Mouse (Mus musculus) thymus, postnatal 0 days (tissue): Measurements from ENCODE around the gene Syn3. TPM values are rescaled to one million over a fixed set of nuclear protein-coding genes. Genes with fewer than 3 reads are reported as not detected.

Experiments
- DNase-seq: peaks from one replicate; pipeline ENCODE4 v3.0.0-alpha.2; 2015; ENCODE audit warnings: low spot score
- polyA plus RNA-seq: library from polyadenylated mRNA; unstranded; fragments of >200 nt; fragmentation: Nextera tagmentation; extraction: Ambion mirVana; gene quantifications from 2 replicates; pipeline ENCODE4 v1.2.1, GENCODE M21; 2015

The Syn3 gene
- polyA plus RNA-seq, 1 experiment from 2014 or later, result 0.98 TPM

DNA sequence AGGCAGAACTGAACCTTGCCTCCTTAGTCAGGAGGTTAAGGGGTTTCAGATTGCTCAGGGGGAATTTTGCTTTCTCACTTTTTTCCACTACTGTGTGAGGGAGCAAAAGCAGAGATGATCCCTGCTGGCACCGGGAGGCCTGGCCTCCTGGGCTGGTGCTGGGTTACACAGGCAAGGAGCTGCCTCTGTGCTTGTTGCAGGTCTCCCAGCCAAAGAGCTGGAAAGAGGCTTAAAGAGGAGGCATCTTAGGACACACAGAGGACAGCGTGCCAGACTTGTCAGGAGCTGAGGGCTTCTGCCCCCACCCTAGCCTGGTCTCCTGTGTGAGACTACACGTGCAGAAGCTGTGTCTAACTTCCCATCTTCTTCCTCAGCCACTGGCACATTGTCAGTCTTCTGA, 183.2 kb downstream of the Syn3 start:
- no peak for DNase-seq

DNA sequence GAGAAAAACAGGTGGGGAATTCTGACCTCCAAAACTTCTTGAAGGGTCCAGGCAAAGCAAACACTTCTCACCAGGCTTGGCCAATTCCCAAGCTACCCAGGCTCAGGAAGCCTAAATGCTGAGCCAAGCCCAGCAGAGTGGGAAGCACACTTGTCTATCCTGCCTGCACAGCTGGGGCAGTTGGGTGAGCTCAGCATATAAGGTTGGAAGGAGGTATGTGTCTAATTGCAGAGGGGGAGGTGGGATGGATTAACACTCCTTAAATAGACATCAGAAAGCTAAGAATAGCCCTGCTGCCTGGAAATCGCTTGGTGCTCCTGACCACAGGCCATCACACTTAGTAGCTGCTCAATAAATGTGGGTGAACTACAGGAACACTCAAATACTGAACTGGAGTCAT, 185.2 kb downstream of the Syn3 start:
- DNase-seq, result no peak

DNA sequence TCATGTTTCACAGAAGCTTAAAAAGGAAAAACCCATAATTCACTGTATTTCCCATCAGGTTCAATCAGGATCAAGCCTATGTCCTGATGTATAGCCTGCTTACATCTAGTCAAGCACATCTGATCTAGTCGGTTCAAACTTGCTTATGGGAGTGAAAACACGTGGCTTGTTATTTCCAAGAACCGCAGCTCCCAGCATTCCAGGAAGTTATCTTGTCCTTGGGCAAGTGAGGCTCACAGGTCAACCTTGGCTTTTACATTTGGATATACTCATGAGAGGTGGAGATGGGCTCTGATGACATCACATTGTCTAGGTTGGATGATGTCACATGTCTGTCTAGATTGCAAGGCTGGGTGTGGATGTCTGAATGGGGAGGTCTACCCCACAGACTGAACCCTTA, 185.7 kb downstream of the Syn3 start:
- DNase-seq, result no peak

DNA sequence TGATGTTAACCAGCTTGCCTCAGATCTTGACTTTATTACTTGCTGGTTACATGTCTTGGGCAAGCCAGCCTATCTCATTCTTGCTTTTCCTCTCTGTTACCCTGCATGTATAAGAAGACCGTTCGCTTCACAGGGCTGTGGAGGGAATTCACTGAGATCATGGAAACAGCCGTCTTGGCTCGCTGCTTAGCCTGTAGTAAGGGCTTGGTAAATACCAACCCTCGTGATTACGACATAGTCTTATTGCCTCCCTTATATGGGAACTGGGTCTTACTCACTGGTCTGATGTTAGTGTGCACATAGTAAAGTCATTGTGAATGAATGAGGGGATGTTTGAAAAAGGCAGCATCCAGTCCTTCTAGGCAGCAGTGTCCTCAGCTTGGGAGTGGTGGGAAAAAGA, 188.2 kb downstream of the Syn3 start:
- DNase-seq, result no peak

DNA sequence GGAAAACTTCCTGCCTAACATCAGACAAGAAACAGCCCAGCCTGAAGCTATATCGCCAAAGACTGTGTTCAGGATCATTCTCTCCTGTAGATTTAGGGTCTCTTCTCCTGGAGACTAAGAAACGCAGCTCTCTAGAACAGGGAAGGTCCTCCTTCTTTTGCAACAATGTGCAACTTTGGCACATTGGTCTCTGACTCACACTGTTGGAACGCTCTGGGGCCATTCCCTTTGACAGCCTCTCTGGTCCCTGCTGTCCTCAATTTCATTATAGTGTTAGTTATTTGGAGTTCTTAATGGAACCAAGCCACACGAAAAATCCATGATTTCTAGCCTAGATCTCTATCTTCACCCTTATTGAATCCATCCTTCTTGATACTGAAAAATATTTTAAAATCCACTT, 191.5 kb downstream of the Syn3 start:
- no peak for DNase-seq

DNA sequence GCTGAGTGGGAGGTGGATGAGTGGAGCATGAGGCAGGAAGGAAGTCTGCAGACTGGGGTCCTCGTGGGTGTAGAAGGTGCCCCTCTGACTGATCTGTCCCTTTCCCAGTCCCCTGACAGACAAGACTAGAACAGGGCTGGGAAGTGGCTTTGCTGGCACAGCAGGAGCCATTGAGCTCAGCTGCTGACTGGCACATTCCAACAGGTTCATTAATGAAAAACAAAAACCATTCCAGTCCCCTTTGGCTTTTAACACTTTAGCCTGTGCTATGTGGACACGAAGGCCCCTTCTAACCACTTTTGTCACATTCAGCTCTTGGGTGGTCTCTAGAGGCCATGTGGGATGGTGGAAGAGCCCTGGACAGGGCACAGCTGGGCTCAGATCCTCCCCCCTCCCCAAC, 194.1 kb downstream of the Syn3 start:
- no peak for DNase-seq

DNA sequence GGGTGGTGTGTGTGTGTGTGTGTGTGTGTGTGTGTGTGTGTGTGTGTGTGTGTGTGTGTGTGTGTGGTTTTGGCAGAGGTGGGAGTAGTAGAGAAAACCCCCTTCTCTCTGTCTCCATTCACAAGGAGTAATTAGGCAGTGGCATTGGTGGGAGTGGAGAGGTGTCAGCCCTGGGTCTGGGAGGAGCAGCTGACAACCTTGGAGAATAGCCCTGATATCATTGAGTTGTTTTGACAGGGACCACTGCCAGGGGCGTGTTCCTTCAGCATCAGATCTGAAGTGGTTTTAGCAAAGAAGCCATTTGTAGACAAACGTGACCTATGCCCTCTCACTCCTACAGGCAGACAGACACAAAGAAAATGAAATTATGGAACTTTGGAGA, 195.2 kb downstream of the Syn3 start:
- DNase-seq, result no peak

DNA sequence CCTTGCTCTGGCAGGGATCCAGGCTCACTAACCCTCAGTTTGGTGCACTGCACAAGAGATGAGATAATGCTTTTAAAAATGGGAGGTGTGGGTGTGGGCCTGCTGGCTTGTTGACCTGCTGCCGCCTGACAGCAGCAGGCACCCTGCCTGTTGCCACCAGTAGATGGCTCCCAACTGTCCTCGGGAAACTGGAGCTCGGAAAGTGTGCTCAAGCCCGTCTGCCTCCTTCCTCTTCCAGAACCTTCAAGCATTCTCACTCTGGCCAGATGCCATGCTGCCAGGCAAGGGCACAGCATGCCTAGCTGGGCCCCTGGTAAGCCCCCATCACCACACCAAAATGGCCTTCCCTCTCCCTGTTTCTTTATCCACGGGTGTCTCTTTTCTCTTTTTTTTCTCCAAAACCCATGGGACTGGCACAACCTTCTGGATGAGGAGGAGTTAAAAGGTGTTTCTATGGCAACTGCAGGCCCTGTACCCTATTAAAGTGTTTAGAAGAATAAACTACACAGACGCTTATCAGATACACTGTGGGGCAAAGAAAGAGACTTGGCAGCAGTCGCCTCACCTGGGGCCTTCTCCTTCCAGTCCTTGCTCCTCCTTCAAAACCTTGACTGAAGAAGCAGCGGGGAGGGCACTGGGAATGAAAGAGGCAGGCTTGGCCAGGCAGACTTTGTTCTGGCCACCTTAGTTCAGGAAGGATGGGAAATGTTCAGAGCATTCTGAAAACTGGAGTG, 195.8 kb downstream of the Syn3 start:
- DNase-seq, result peak; percentile 13

DNA sequence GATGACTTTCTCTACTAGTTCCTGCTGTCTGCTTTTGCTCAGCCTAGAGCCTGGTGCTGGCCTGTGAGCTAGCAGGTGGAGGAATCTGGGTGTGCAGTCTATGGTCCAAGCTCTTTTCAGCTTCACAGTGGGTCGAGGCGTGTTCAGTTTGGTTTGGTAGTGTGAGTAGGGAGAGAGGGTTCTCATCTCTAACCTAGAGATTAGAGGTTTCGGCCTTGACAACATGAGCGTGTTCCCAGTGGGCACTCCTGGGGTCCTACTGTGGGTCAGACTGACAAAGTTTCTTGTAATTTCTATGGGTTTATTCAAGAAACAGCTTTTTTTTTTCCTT, 196.4 kb downstream of the Syn3 start:
- DNase-seq, result no peak

DNA sequence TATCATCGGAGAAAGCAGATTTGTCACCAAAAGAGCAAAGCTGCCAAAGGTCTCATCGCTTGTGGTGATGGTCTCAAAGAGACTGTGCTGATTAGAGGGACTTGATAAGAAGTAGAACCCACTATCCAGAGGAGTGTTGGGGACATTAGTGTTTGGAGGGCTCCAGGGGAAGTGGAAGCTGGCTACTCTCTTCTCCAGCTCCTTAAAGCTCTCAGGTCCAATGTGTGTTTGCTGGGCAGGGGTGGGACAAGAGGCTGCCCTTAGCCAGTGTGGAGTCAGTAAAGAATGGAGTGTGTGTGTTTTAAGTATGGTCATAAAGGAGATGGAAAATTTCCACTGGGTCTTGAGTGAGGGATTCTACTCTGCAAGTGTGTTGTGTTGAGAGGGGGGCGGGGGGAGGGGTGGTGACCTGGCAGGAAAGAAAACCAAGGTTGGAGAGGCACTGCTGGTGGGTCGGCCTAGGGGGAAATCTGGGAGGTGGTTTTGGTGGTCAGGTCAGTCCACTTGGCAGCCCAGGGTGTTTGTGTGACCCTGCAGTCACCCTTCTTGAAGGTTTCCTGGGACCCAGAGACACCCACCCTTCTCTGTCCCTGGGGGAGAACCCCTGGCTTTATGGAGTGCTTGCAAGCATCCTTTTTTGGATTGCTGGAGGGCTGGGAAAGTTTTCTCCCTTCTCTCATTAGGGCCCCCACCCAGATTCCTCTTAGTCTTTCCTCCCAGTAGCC, 196.9 kb downstream of the Syn3 start:
- no peak for DNase-seq

DNA sequence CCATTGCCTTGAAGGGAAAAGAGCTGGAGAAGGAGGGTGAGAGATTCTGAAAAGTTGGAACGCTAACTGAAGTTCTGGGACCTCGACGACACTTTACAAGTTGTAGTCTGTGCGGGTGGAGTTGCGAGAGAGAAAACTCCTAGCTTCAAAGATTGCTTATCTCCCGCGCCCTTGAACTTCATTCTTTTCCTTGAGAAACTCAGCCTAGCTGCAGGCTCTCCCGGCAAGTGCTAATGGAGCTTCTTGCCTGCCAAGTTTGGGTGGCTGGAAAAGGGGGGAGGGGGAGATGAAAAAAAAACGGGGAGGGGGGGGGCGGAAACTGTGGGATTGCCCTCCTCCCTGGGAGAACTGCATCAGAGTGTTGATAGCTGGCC, 197.6 kb downstream of the Syn3 start:
- DNase-seq, result no peak

DNA sequence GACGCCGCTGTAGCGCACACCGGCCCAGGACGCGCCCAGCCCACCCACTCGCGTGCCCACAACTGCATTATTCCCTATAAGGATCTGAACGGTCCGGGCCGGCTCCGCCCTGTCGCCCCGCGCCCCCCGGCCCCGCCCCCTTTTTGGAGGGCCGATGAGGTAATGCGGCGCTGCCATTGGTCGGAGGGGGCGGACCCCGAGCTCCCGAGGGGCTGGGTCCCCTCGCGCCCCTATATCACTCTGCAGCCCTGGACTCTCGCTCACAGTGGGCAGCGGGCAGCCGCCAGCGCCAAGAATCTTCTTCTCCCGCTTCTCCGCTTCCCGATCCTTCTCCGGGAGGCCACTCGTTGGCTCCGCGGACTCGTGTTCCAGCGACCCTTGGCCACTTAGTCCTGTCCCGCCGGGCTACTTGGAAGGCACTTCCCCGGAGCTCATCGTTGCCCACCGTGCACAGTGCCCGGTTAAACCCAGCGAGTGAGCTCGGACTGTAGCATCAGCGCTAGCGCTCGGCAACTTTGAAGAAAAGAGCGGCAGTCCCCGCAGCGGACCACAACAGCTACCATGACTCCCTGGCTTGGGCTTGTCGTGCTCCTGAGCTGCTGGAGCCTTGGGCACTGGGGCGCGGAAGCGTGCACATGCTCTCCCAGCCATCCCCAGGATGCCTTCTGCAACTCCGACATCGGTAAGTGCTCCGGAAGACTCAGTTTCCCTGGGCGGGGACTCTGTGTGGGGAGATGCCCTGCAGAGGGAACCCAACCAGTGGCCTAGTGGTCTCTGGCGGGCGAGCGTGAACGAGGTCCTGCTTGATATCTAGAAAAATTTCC, 198.2 kb downstream of the Syn3 start, which contains the start of gene Timp3:
Gene Timp3 (plus strand): TSS at position 80 of the 824 bp plus-strand sequence.
- no peak for DNase-seq

DNA sequence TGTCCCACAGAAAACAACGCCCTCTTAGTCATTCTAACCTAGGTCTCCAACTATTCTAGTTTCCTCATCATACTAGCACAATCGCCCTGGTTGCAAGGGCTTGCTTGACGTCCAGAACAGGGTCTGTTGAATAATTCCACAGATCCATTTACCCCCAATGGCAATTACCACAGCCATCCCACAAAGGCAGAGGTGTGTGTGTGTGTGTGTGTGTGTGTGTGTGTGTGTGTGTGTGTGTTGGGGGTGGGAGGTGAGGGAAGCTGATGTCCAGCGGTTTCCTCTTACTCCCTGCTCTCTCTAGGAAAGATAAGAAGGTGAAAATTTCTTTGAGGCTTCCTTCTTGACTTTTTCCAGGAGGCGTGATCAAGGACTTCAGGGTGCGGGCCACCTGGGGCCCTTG, 198.9 kb downstream of the Syn3 start:
- DNase-seq, result no peak

DNA sequence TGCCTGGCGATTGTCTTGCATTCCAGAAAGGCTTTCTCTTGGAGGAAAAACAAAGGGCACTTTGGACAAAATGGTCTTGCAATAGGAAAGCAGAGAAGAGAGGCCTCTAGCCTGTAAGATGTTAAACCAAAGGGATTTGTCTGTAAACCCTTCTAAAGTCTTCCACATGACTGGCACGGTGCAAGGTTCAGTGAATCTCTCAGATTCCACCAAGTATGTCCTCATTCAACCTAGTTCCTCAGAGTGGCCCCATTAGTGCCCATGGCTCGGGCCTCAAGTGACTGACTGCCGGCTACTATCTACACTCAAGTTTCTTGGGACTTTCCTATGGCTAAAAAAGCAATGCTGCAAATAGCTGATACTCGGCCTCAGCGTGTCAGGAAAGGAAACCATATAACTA, 200.4 kb downstream of the Syn3 start:
- DNase-seq, result no peak

DNA sequence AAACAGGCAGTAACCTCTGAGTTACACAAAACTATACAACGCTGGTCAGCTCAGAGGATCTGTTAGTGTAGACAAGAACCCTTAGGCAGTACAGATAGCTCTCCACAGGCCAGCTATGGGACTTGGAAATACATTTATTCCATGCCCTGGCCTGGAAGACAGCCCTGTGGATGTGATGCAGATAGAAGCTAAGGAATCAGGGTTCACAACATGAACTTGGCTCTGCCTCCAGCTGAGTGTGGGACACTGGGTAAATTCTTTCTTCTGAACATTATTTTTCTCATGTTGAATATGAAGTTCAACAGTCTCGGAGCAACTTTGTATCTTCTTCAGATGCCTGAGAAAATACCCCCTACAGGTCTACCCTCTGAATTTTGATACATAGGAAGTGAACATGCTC, 201.4 kb downstream of the Syn3 start:
- DNase-seq, result no peak

DNA sequence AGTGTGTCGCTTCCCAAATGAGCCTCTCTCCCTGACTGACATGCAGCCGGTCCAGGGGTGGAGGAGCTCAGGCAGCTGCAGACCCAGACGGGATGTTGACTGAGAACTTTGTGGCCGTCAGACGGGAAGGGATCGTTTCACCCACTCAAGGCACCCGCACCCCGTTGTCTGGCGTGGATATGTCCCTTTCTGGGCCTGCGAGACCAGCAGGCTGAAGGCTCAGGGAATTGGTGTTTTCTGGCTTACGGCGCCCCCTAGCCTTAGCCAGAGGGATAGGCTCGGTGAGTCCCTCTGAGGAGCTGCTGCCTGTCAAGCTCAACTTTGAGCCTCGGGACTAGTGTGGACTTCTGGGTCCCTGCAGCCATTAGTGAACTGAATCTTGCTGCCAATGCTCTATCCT, 202.6 kb downstream of the Syn3 start:
- DNase-seq, result peak; percentile 57

DNA sequence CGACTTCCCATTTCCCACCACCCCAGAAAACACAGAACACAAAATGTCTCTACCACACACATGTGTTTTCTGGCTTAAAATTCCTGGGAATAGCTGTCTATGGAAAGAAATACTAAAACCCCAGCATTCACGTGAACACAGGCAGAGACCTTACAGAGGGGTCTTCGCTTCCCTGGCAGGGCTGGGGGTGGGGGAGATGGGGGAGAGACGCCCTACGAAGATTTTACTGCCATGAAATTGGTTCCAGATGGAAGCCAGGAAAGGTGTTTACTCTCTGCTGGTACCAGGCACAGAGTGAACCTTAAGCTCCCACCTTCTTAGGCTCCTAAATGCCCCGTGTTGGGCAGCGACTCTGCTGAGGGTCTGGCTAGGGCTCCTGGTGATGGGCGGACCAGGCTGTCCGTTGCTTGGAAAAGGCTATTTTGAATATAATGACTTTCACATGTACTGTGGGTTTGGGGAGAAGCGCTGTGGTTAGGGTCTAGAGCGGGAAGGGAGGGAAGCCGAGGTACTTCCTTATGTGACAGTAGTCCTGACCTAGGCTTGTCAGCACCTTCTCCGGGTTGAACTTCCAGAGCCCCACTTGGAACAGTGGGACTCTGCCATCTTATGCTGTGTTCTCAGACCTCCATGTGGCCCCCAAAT, 203.1 kb downstream of the Syn3 start:
- DNase-seq, result no peak

DNA sequence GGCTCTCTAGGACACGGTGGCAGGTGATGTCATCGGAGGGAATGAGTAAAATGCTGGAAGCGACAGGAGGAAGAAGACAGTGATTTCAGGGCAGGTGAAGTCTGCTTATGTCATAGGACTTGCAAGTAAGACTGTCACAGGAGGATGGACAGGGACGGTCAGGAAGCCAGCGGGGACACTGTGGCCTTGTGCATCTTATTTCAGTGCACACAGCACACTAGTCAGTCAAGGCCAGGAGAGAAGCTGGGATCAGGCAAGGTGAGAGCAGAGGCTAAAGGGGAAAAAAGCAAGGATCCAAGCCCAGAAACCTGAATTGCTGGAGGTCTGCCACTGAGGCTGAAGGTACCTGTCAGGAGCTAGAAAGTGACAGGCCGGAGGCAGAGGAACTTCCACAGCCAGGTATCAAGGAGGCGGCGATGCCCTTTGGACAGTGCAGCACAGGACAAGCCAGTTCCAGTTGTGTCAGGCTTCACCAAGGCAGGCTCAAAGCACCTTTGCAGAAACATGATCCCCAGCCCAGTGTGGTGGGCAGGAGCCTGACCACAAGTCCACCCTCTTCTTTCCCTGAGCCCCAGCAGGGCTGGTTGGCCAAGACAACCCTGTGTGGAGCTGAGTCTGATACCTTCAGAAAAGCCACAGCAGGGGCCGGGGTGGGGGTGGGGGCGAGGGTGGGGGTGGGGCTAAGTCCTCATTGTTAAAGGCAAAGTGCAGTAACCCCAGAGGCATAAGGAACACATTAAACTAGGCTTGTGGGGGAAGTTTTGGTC, 203.9 kb downstream of the Syn3 start:
- no peak for DNase-seq

DNA sequence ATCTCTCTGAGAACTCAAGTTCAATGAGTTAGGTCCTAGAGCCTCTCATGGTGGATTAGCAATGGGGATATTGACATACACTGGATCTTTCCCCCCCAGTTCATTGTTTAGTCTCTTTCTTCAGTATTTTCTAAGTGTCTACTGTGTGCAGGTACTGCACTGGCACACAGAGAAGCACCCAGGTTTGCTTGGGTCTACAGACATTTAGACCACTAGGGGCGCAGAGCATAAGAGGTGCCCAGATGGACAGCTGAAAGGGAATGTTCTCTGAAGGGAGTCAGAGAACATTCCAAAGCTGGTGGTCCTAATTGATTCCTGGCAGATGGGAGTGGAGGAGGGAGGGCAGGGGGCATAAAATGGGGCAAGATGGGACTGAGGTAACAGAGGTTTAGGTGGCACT, 204.8 kb downstream of the Syn3 start:
- no peak for DNase-seq

DNA sequence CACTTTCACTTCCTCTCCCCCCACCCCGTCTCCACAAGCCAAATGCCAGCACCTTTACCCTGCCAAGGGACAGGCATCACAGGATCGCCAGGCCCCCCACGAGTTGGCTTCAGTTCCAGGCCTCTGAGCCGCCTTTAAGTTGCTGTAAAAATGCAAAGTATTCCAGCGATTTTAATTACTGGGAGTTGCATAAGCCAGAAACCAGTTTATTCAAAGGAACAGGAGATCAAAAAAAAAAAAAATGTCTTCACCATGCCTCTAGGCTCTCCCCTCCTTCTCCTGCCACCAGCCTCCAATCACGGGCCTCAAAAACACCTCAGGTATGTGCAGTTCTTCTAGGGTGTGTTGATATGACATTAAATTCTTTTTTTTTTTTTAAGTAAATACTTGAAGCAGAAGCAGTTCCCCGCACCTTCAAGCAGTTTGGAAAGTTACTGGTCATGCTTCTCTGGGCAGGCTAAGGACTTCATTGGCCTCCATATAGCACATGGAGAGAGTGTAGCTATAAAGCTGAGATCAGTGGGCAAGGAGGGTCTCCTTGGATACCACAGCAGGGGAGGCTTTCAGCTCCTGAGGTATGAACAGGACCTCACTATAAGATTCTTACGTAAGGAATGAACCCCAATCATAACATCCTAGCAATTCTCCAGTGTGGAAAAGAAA, 208.5 kb downstream of the Syn3 start:
- DNase-seq, result no peak

DNA sequence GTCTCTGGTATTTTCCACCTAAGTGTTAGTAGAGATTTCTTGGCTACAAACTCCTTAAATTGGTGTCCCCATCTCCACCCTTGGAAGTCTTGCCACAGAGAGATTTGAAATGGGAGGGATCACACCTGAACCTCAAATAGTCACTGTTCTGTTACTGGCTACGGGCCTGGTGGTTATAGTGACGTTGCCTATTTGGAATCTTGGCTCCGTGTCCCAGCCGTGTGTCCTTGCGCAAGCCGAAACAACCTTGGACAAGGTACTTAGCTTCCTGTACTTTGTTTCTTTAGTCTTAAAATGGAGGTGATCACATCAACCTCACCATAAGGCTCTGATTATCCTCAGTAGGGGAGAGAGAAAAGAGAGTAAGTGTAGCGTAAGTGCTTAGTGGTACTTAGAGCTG, 212.2 kb downstream of the Syn3 start:
- DNase-seq, result no peak
